Mouse (Mus musculus) c-Kit-positive CD71-positive TER-119-positive erythroid progenitor cells, embryonic 14.5 days (primary cell): ENCODE measurements around the gene Gm5142.

ENCODE experiments used
- DNase-seq: peaks from one replicate; pipeline ENCODE4 v3.0.0-alpha.2; 2013; ENCODE audit warnings: low spot score

Gene Gm5142

DNA sequence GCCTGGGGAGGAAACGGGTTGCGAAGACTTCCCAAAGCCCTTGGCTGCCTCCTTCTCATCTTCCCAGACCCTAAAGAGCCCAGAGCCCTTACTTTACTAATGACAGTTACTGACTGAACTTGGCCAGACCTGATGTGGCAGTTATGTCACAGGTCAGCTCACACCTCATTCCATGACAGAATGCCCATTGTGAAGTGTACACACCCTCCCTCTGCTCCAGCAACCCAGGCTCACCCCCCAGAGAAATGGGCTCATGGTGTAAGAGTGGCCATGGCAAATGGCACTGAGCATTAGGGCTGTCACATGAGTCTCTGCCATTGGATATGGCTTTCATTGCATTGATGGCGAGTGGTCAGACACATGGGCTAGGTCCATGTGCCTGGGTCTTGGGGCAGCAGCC, at the start of gene Gm5142:
Gene Gm5142 (minus strand): TSS at position 101 of the 400 bp plus-strand sequence.
- DNase-seq: no peak

DNA sequence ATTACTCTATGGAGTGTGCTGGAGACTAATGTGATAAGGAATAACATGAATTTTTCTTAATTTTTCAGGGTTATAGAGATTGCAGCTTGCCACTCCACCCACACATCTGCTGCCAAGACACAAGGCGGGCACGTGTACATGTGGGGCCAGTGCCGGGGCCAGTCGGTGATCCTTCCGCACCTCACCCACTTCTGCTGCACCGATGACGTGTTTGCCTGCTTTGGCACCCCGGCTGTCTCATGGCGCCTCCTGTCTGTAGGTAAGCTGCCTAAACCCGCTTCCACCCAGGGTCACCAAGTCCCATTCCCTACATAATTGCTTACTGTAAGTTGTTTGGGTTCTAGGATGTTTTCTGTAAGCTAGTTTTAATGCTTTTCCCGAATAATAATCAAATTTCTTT, 47.7 kb upstream of the Gm5142 start:
- no peak for DNase-seq

DNA sequence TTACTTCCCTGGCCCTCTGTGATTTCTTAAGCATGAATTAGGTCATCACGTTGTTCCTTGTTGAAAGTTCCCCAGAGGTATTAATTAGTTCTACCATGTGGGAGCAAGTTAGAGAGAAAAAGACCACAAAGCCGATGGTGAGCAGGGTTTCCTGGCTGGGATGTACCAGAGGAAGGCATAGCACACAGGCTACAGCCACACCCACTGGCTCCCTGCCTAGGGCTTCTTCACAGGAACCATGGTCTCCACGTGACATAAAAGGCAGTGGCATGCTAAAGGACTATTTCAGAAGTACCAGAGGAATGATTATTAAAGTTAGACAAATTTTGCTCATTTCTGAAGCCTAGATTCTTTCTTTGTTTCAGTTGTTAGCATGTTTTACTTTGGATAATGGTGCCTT, 40.7 kb upstream of the Gm5142 start:
- no peak for DNase-seq

DNA sequence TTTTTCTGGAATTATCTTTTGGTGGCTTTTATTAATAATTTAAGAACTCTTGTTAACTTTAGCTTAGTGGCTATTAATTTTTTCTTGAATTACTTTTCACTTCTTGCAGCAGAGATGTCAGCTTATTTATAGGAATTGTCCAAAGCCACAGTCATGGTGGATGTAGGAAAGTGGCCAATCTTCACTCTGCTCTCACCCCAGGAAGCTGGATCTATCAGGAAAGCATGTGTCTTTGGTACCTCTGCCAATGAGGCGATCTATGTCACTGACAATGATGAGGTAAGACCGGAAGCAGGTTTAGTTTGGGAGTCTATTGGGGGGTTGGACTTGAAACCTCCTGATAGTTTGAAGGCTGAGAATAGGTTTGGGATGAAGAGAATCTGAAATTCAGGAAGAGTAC, 31.3 kb upstream of the Gm5142 start:
- DNase-seq: no peak

DNA sequence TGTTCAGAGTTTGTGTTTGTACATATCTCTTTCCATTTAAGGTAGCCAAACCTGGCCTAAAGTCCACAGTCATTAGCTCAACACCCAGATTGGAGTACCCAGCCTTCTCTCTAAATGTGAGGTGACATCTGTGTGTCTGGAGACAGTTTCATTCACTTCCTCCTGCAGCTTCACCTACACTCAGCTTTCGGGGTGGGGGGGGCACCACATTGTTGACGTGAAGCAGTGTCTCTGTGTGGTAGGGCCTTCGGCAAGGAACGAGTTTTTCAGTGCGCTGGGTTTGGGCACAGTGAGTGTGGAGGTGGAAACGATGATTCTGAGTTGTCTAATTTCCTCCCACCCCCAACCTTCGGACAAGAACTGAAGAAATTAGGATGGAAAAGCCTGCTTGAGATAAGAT, 30.5 kb upstream of the Gm5142 start:
- DNase-seq: no peak

DNA sequence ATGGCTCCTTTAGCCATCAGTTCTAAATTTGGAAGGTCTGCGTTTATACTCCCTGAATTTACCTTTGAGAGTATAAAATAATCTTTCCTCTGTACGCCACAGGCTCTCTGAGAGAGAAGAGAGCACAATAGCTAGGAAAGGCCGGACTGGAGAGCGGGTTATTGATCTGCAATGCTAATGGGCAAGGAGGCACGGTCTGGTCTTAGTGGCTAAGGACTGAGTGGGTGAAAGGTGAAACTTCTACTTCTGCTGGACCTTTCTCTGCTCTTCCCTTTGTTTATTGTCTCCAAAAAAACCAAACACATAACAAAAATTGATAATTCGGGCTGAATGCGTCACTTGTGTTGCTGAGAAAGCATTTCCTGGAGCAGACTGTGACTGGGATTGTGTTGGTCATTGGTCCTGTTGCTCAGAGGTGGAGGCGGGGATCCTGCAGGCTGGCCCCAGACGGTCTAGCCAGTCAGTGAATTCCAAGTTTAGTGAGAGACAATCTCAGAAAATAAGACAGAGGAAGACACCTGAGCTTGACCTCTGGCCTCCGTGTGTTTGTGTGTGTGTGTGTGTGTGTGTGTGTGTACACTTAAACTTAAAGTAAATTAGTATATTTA, 27.5 kb upstream of the Gm5142 start:
- no peak for DNase-seq

DNA sequence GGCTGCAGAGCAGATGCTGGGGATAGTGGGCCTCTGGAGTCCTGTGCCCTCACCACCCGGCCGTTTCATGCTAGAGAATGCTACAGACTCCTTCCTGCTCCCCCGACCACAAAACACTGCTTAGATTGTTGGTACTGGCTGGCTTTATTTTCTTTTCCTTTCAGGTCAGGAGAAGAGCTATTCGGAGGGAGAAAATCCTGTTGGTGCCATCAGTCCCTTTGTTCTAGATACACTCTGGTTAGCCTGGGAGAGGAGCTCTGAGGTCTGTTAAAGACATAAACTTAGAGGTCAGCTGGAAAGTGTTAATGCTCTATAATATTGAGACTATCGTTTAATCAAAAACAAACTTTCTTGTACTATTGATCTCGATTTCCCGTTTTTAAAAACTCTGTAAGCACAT, 26.9 kb upstream of the Gm5142 start:
- no peak for DNase-seq

DNA sequence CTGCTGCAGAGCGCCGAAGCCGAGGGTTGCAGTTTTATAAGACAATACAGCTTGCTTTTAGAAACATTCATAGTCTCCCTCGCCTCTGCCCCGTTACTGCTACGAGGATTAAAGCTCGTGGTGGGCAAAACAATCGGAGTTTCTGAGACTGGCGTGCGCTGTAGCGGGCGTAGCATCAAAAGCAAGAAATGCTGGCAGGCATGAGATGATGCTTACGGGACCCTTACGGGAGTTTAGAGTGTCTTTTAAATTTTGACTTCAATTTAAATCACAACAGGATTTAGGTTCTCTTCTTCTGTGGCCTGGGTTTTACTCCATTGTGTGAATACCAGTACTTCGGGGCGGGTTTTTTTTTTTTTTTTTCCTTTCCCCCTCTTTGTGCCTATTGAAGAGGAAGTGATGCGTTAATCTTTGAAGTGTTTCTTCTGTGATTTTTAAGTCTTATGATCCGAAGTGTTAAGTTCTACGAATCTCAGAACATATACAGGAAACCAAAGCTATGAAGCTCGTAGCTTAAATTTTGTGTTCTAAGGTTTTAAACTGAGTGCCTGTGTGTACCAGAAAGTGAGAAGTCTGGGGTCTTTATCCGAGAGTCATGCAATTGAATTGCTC, 23.2 kb upstream of the Gm5142 start:
- DNase-seq: no peak

DNA sequence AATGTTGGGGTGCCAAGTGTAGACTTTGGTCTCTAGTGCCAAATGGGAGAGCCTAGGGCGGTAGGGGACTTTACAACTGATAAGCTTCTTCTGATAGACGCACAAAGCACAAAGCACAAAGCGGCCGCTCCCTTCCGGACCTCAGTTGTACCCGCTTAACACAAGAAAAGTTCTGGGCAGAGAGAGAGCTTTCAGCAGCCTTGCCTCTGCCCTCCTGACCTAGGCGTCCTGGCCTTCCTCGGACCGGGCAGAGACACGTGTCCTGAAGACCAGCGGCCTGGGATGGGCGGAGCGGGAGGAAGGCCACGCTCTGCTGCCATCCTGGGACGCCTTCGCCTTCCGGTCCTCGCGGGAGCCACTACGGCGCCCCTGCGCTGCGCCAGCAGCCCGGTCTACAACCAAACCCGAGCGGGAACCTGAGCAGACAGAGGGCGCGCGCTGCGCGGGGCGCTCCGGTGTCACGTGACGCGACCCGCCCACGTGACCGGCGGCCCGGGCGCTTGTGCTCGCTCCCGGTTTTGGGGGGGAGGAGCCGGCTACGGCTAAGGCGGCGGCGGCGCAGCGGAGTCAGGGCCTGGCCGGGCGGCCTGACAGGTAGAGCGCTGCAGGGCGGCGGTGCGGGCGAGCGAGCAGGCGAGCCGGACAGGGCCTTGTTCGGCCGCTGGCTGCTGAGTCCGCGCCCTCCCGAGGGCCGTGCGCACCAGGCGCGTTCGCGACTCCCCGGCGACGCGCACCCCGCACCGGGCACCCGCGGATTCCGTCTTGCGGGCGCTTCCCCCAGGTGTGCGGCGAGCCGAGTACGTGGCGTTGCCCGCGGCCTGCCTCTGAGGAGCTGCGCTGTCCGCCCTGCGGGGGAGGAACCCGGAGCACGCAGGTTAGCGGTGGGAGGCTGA, 22.4 kb upstream of the Gm5142 start, which contains the start of gene Rcbtb1:
Gene Rcbtb1 (plus strand): TSS at position 499 of the 893 bp plus-strand sequence.
- DNase-seq: peak; percentile 88

DNA sequence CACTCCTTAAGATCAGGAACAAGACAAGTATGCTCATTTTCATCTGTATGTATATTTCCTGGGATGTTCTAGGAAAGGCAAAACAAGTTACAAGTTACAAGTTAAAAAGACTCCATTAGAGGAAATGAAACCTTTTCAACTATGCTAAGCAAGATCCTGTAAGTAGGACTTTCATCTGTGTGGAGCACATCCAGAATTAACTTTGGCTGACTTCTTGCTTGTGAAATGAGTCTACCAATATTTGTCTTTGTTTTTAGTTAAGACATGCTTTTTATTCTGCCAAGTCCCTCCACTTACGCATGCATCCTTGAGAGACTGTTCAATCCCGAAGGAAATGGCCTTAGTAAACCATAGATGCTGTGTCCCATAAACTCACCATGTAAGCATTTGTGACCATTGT, 7.6 kb upstream of the Gm5142 start:
- DNase-seq: no peak

DNA sequence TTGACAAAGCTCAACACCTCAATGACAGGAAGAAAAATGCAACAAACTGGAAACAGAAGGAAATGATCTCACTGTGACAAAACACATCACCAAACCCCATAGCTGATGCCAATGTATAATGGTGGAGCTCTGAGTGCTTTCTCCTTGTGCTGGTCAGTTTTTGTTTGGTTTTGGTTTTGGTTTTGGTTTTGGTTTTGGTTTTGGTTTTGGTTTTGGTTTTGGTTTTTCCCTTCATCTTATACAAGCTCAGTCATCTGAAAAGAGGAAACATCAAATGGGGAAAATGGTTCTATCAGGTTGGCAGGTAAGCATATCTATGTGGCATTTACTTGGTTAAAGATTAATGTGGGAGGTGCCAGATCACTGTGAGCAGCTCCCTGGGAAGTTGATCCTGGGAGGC, 7.0 kb upstream of the Gm5142 start:
- DNase-seq: no peak

DNA sequence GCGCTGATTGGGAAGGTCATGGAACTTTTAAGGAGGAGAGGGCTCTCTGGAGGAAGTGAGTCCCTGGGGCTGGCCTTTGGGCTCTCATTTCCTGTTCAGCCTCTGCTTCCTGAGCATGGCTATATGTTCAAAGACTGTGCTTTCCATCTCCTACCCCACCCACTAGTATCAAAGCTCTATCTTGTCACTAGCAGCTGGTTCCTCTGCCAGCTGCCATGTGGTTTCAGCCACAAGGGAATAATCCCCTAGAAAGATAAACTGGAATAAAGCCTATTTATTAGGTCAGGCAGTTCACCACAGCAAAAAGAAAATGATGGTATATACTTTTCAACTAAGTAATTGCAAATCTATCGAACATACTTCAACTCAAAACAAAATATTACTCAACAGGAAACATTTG, 4.2 kb upstream of the Gm5142 start:
- no peak for DNase-seq

DNA sequence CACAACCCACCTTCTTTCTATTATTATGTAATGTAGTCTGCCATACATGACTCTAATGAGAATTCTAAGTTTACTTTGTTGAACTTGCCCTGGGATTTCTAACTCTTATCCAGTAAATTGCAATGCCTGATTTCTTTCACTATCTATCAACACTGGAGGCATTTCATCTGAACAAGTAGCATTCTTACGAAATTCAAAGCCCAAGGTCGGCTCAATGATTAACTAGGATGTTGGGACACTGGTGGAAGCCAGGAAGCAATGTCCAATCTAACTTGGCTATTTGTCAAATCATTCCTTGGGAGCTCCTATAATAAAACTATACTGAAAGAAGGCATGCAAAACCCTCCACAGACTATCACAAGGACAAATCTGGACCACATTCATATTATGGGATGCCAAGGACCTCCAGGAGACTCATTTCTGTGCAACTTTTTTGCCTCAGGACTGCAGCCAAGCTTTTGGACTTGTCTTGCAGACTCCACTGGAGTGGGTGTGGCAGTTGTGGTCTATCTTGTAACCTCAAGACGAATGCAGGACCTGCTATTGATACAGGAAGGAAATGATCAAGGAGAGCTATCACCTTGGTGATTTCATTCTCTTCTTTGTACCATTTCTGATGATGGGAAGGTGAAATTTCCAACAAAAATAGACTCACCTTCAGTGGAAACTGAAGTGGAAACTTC, 21.4 kb downstream of the Gm5142 start:
- DNase-seq: no peak

DNA sequence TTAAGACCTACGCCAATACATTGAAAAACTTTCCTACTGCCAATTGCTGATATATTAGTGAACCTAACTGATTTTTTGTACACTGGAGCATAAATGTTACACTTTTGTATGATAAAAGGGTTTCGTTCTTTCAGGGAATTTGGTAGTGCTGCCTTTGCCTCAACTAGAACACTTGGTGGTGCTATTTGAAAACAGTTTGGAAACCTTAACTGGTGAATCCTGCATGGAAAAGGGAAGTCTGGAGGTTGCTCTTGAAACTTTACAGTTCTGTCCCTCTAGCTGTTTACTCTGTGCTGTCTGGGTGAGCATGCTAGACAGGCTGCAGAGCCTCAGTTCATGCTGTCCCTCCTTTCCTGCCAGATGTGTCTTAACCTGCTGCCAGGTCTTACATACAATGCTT, 23.0 kb downstream of the Gm5142 start:
- DNase-seq: no peak

DNA sequence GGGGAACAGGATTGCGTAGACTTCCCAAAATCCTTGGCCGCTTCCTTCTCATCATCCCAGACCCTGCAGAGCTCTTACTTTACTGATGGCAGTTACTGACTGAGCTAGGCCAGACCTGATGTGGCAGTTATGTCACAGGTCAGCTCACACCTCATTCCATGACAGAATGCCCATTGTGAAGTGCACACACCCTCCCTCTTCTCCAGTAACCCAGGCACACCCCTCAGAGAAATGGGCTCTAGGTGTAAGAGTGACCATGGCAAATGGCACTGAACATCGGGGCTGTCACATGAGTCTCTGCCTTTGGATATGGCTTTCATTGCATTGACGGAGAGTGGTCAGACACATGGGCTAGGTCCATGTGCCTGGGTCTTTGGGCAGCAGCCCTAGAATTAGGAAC, 35.8 kb downstream of the Gm5142 start, which contains the start of gene 1700129C05Rik:
Gene 1700129C05Rik (minus strand): TSS at position 101 of the 400 bp plus-strand sequence.
- DNase-seq: no peak

DNA sequence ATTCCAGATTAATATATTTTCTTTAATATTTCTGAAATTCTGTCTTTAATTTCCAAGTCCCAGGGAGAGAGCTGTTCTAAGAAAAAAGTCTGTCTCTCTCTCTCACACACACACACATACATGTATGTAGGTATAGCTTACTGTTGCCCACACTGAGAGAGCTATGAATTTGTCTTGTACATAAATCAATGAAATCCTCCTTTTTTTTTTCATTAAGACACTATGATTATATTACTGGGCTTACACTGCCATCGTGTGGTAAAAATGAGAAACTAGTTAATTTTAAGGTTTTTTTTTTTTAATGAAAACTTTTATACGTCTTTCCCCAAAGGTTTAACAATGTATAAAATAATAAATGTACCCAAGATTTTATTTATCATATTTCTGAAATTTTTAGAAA, 64.3 kb downstream of the Gm5142 start:
- no peak for DNase-seq
